Mouse (Mus musculus): ENCODE results near the gene Palmd. TPM values are rescaled to one million over a fixed set of nuclear protein-coding genes. Genes with fewer than 3 reads are reported as not detected.

The Palmd gene
- total and polyA plus RNA-seq, 3 experiments: 13.7 to 55.6 (median 55.2) TPM

DNA sequence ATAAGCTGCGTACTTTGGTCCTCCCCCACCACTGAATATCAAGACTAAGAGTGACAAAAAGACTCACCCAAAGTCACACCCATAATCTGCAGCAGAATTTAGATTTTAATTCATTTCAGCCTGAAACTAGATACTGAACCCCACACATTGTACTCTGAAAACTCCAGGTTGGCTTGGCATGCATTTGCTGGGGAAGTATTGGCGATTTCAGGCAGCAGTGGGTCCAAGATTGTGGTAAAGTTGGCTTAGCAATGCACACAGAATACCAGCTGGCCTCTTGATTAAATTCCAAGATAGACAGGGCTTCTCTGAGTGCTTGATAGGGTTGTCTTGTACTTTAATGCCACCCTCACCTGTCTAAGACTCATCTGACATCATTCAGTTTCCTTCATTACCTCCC is 24.2 kb upstream of the Palmd start:
- TF ChIP-seq POLR2A (IDR thresholded peaks at IDR 0.05; ENCODE audit: insufficient read depth, low read depth, low read length) (no peak), CTCF (IDR thresholded peaks at IDR 0.05) (no peak), EP300 (IDR thresholded peaks at IDR 0.05; ENCODE audit: insufficient read depth, low read depth, low read length) (no peak)
- 86% methylated on average over 2 of the region's 2 CpGs for WGBS
- Histone ChIP-seq H3K36me3 (ENCODE audit: control insufficient read depth, insufficient read depth, low read length) (no peaks in the 10 kb centered on the region), H3K27ac (no peak overlapping the region), H3K4me3 (no peak overlapping the region), H3K27me3 (ENCODE audit: control insufficient read depth, insufficient read depth, low read length) (no peaks in the 10 kb centered on the region), H3K4me1 (ENCODE audit: control insufficient read depth, insufficient read depth, low read length) (no peaks in the 10 kb centered on the region), H3K79me2 (replicated peaks; ENCODE audit: control insufficient read depth, insufficient read depth, low read length) (no peaks in the 10 kb centered on the region), H3K9ac (ENCODE audit: low read depth, low read length) (no peak overlapping the region)
- DNase-seq: no peak
- intact Hi-C loops (cut with DNase I): no loop called here

DNA sequence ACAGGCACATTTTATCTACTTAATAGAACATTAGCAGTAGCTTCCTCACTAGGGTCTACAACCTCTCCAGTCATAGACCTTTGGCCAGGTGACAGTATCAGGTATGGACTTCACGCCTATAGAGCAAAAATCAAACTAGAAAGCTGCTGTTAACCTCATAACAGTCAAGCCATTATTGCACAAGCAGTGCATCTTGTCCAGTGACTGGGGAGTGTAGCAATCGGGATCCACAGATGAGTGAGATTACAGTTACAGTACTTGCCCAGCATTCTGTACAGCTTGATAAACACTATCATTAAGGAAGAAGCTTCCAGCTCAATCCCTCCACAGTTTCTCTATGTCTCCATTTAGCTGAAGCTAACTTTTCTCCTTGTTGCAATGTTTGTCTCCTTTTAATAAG is 22.4 kb upstream of the Palmd start:
- Histone ChIP-seq H3K4me1 (ENCODE audit: control insufficient read depth, insufficient read depth, low read length) (no peaks in the 10 kb centered on the region), H3K27me3 (ENCODE audit: control insufficient read depth, insufficient read depth, low read length) (no peaks in the 10 kb centered on the region), H3K36me3 (ENCODE audit: control insufficient read depth, insufficient read depth, low read length) (peaks cover 3% of the 10 kb centered on the region; the same call in 1 of the 2 replicates), H3K9ac (ENCODE audit: low read depth, low read length) (no peak overlapping the region), H3K27ac (no peak overlapping the region), H3K4me3 (no peak overlapping the region), H3K79me2 (replicated peaks; ENCODE audit: control insufficient read depth, insufficient read depth, low read length) (no peaks in the 10 kb centered on the region)
- WGBS: 90% methylated on average over 2 of the region's 2 CpGs
- intact Hi-C loops (cut with DNase I): no loop called here
- TF ChIP-seq EP300 (IDR thresholded peaks at IDR 0.05; ENCODE audit: insufficient read depth, low read depth, low read length): no peak
- no peak for TF ChIP-seq POLR2A (IDR thresholded peaks at IDR 0.05; ENCODE audit: insufficient read depth, low read depth, low read length)
- TF ChIP-seq CTCF (IDR thresholded peaks at IDR 0.05): no peak
- no peak for DNase-seq

DNA sequence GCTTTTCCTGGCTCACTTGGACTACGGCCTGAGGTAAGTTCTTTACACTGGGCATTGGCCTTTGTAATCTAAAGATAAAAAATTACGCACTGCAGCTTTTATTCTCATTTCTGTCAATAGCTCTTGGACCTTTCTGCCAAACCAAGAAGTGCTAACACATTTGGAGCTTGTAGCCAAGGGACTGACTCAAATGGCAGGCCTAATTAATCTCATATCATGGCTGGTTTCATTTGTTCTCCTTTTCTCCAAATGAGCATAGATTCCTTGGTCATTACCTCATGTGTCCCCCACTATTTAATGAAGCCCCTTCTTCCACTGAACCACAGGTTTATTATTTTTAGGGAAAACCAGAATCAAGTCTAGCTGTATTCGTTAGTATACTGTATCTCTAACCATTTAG is 19.4 kb upstream of the Palmd start:
- H3K4me1 ChIP-seq (ENCODE audit: control insufficient read depth, insufficient read depth, low read length): peaks cover 1% of the 10 kb centered on the region; the same call in 1 of the 2 replicates
- DNase-seq: no peak
- TF ChIP-seq EP300 (IDR thresholded peaks at IDR 0.05; ENCODE audit: insufficient read depth, low read depth, low read length) (no peak), CTCF (IDR thresholded peaks at IDR 0.05) (no peak), POLR2A (IDR thresholded peaks at IDR 0.05; ENCODE audit: insufficient read depth, low read depth, low read length) (no peak)
- H3K9ac ChIP-seq (ENCODE audit: low read depth, low read length): no peak overlapping the region
- H3K4me3 ChIP-seq: no peak overlapping the region
- intact Hi-C loops (cut with DNase I): no loop called here
- H3K27me3 ChIP-seq (ENCODE audit: control insufficient read depth, insufficient read depth, low read length): no peaks in the 10 kb centered on the region
- no peak overlapping the region for H3K27ac ChIP-seq
- WGBS: 85% methylated on average over 3 of the region's 3 CpGs
- no peaks in the 10 kb centered on the region for H3K79me2 ChIP-seq (replicated peaks; ENCODE audit: control insufficient read depth, insufficient read depth, low read length)
- H3K36me3 ChIP-seq (ENCODE audit: control insufficient read depth, insufficient read depth, low read length): peaks cover 3% of the 10 kb centered on the region; the same call in 1 of the 2 replicates

DNA sequence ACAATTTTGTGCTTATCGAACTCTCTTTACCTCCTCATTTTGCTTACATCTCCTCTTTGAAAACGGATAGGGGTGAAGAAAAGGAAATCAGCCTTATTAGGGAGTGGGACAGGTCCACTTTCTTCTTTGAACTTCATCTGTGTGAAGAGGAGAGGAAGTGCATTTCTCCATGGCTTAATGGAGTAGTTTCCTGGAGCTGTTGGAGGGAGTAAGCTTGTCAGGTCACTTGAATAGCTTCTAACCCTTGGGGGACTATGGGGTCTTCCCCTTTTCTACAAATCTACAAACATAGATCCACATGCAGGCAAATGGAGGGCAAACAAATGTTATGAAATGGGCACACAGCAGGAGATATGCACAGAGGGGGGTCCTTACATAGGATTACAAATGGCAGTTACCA is 17.7 kb upstream of the Palmd start:
- TF ChIP-seq POLR2A (IDR thresholded peaks at IDR 0.05; ENCODE audit: insufficient read depth, low read depth, low read length): no peak
- intact Hi-C loops (cut with DNase I): no loop called here
- WGBS: 36% methylated on average over 2 of the region's 2 CpGs
- no peak overlapping the region for H3K9ac ChIP-seq (ENCODE audit: low read depth, low read length)
- no peaks in the 10 kb centered on the region for H3K79me2 ChIP-seq (replicated peaks; ENCODE audit: control insufficient read depth, insufficient read depth, low read length)
- H3K27ac ChIP-seq: peak overlapping the region; percentile 50
- peaks cover 2% of the 10 kb centered on the region for H3K4me1 ChIP-seq (ENCODE audit: control insufficient read depth, insufficient read depth, low read length)
- DNase-seq: no peak
- H3K4me3 ChIP-seq: no peak overlapping the region
- H3K27me3 ChIP-seq (ENCODE audit: control insufficient read depth, insufficient read depth, low read length): no peaks in the 10 kb centered on the region
- H3K36me3 ChIP-seq (ENCODE audit: control insufficient read depth, insufficient read depth, low read length): peaks cover 3% of the 10 kb centered on the region

DNA sequence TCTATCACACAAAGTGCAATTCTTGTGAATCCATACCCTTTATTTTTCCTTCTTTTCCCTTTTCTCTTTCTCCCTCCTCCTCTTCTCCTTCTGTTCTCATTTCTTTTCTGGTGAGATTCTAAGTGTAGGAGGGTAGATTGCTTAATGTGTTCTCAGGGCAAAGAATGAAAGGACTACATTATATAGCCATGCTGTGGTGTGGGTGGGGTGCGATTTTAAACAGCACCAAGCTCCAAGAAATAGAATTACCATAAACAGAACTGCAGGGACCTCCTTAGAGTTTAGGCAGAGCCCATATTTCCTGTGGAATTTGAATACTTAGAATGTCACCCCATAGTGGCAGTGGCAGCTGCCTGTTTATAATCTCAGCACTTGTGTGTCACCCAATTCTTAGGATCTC is 17.0 kb upstream of the Palmd start:
- Histone ChIP-seq H3K4me1 (ENCODE audit: control insufficient read depth, insufficient read depth, low read length) (peaks cover 2% of the 10 kb centered on the region), H3K79me2 (replicated peaks; ENCODE audit: control insufficient read depth, insufficient read depth, low read length) (no peaks in the 10 kb centered on the region), H3K4me3 (no peak overlapping the region), H3K27me3 (ENCODE audit: control insufficient read depth, insufficient read depth, low read length) (no peaks in the 10 kb centered on the region), H3K36me3 (ENCODE audit: control insufficient read depth, insufficient read depth, low read length) (peaks cover 3% of the 10 kb centered on the region), H3K27ac (peak overlapping the region; percentile 50), H3K9ac (ENCODE audit: low read depth, low read length) (no peak overlapping the region)
- intact Hi-C loops (cut with DNase I): no loop called here
- WGBS: 58% methylated on average over 1 of the region's 1 CpGs
- DNase-seq: no peak
- TF ChIP-seq POLR2A (IDR thresholded peaks at IDR 0.05; ENCODE audit: insufficient read depth, low read depth, low read length) (no peak), EP300 (IDR thresholded peaks at IDR 0.05; ENCODE audit: insufficient read depth, low read depth, low read length) (no peak), CTCF (IDR thresholded peaks at IDR 0.05) (no peak)

DNA sequence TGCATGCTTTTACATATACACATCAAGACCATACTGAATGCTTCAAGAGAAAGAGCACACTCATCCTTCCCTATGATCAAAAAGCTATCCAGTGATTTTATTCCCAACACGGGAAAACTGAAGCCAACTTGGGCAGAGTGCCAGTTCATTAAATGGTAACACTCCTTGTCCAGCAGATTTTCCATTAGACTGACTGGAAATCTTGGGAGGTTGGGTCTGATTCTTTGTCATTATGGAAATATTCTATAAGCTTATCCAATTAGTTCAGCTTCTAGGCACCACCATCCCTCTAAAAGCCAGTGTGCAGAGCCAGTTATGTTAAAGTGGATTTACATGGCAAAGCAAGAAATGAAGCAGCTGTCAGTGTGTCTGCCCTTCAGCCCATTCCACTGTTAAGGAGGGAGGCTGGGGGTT is 16.3 kb upstream of the Palmd start:
- intact Hi-C loops (cut with DNase I): no loop called here
- no peak for DNase-seq
- no peak overlapping the region for H3K4me3 ChIP-seq
- TF ChIP-seq POLR2A (IDR thresholded peaks at IDR 0.05; ENCODE audit: insufficient read depth, low read depth, low read length) (no peak), CTCF (IDR thresholded peaks at IDR 0.05) (no peak), EP300 (IDR thresholded peaks at IDR 0.05; ENCODE audit: insufficient read depth, low read depth, low read length) (no peak)
- no peak overlapping the region for H3K9ac ChIP-seq (ENCODE audit: low read depth, low read length)
- peaks cover 2% of the 10 kb centered on the region for H3K4me1 ChIP-seq (ENCODE audit: control insufficient read depth, insufficient read depth, low read length)
- no peaks in the 10 kb centered on the region for H3K27me3 ChIP-seq (ENCODE audit: control insufficient read depth, insufficient read depth, low read length)
- 19% methylated on average over 1 of the region's 1 CpGs for WGBS
- peak overlapping the region; percentile 50 for H3K27ac ChIP-seq
- H3K36me3 ChIP-seq (ENCODE audit: control insufficient read depth, insufficient read depth, low read length): peaks cover 3% of the 10 kb centered on the region
- H3K79me2 ChIP-seq (replicated peaks; ENCODE audit: control insufficient read depth, insufficient read depth, low read length): no peaks in the 10 kb centered on the region

Data from heart, adult 2 months (tissue).